Mouse (Mus musculus) C2C12 (cell line): ENCODE results near the gene Ankrd33. TPM values are rescaled to one million over a fixed set of nuclear protein-coding genes. Genes with fewer than 3 reads are reported as not detected.

Experiments
- H3K27me3 ChIP-seq: one replicate; pipeline ENCODE4 v1.6.1; 2011; ENCODE audit not compliant: control insufficient read depth, insufficient read depth, insufficient read length
- H3K36me3 ChIP-seq: one replicate; pipeline ENCODE4 v1.6.1; 2011; ENCODE audit not compliant: control insufficient read depth, insufficient read depth
- H3K4me3 ChIP-seq: one replicate; pipeline ENCODE4 v1.5.1; 2011; ENCODE audit warnings: mild to moderate bottlenecking, control low read depth; ENCODE audit not compliant: poor library complexity, insufficient read depth, severe bottlenecking
- H3K79me2 ChIP-seq: one replicate; pipeline ENCODE4 v1.6.1; 2011; ENCODE audit not compliant: control insufficient read depth, insufficient read depth
- H3K79me3 ChIP-seq: one replicate; pipeline ENCODE4 v1.6.1; 2011; ENCODE audit warnings: low read depth, control low read depth
- H3ac ChIP-seq: one replicate; pipeline ENCODE3; 2011; ENCODE audit warnings: low read depth; ENCODE audit not compliant: control insufficient read depth, insufficient read length
- CEBPB ChIP-seq: IDR thresholded peaks from one replicate; pipeline ENCODE4 v1.6.1; 2011; ENCODE audit warnings: low read depth, mild to moderate bottlenecking, control low read depth, moderate library complexity
- CTCF ChIP-seq: IDR thresholded peaks from one replicate; pipeline ENCODE4 v1.5.1; 2011; ENCODE audit not compliant: control insufficient read depth, insufficient read depth, insufficient read length
- FOSL1 ChIP-seq: IDR thresholded peaks from one replicate; pipeline ENCODE4 v1.8.0; 2011; ENCODE audit warnings: mild to moderate bottlenecking, low read length; ENCODE audit not compliant: poor library complexity, insufficient read depth, severe bottlenecking
- MAX ChIP-seq: IDR thresholded peaks from one replicate; pipeline ENCODE4 v1.6.1; 2011; ENCODE audit warnings: mild to moderate bottlenecking, control low read depth
- MYOD1 ChIP-seq: IDR thresholded peaks from one replicate; pipeline ENCODE4 v1.6.1; 2011; ENCODE audit warnings: low read depth; ENCODE audit not compliant: control insufficient read depth, insufficient read length
- MYOG ChIP-seq: IDR thresholded peaks from one replicate; pipeline ENCODE4 v1.6.1; 2011; ENCODE audit not compliant: control insufficient read depth, insufficient read length; ENCODE audit errors: extremely low read depth
- USF1 ChIP-seq: IDR thresholded peaks from one replicate; pipeline ENCODE4 v1.6.1; 2011; ENCODE audit warnings: low read depth, mild to moderate bottlenecking, control low read depth, moderate library complexity
- polyA plus RNA-seq: library from polyadenylated mRNA; unstranded; fragments of >200 nt; fragmentation: generic; extraction: Trizol; gene quantifications from one replicate; pipeline ENCODE4 v1.2.1, GENCODE M21; 2012; ENCODE audit warnings: missing spikeins

The Ankrd33 gene
- polyA plus RNA-seq, 1 experiment, result not detected

GRCm38 (mm10) chr15:101163056-101163458, 47.5 kb downstream of the Ankrd33 start:
- Histone ChIP-seq H3K79me3 (no peaks in the 10 kb centered on the region), H3K4me3 (no peak overlapping the region), H3ac (no peak overlapping the region), H3K27me3 (peaks cover 66% of the 10 kb centered on the region), H3K36me3 (no peaks in the 10 kb centered on the region), H3K79me2 (no peaks in the 10 kb centered on the region)
- TF ChIP-seq CEBPB, result no peak
- TF ChIP-seq CTCF, result no peak
- TF ChIP-seq FOSL1, result no peak
- no peak for TF ChIP-seq USF1
- no peak for TF ChIP-seq MAX
- no peak for TF ChIP-seq MYOG
- no peak for TF ChIP-seq MYOD1

- Histone ChIP-seq H3ac (no peak overlapping the region), H3K79me3 (no peaks in the 10 kb centered on the region), H3K36me3 (no peaks in the 10 kb centered on the region), H3K4me3 (no peak overlapping the region), H3K27me3 (peaks cover 67% of the 10 kb centered on the region), H3K79me2 (no peaks in the 10 kb centered on the region)
- TF ChIP-seq CTCF (no peak), CEBPB (no peak), MAX (no peak), MYOG (no peak), MYOD1 (no peak), USF1 (no peak), FOSL1 (no peak)
Observed at GRCm38 (mm10) chr15:101163854-101164253, 48.3 kb downstream of the Ankrd33 start.

DNA sequence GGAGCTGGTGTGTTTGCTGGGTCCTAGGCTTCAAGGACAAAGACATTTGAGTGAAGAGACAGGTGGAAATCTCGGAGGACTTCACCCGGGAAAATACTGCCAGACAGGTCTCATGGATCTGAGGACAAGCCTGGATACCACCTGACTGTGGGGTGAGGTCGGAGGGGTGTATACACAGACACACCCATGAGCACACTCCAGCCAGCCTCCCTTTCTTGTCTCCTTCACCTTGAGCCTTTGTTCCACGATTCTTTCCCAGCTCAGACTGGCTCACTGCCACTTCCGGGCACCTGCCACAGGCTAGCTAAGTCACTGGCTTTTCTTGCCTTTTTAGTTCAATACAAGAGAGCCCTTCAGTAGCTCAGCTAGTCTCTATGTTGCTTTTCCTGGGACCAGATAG, 48.7 kb downstream of the Ankrd33 start:
- Histone ChIP-seq H3K27me3 (peaks cover 67% of the 10 kb centered on the region), H3K4me3 (no peak overlapping the region), H3K36me3 (no peaks in the 10 kb centered on the region), H3ac (no peak overlapping the region), H3K79me2 (no peaks in the 10 kb centered on the region), H3K79me3 (no peaks in the 10 kb centered on the region)
- TF ChIP-seq MAX (no peak), MYOD1 (no peak), FOSL1 (no peak), CEBPB (no peak), USF1 (no peak)

DNA sequence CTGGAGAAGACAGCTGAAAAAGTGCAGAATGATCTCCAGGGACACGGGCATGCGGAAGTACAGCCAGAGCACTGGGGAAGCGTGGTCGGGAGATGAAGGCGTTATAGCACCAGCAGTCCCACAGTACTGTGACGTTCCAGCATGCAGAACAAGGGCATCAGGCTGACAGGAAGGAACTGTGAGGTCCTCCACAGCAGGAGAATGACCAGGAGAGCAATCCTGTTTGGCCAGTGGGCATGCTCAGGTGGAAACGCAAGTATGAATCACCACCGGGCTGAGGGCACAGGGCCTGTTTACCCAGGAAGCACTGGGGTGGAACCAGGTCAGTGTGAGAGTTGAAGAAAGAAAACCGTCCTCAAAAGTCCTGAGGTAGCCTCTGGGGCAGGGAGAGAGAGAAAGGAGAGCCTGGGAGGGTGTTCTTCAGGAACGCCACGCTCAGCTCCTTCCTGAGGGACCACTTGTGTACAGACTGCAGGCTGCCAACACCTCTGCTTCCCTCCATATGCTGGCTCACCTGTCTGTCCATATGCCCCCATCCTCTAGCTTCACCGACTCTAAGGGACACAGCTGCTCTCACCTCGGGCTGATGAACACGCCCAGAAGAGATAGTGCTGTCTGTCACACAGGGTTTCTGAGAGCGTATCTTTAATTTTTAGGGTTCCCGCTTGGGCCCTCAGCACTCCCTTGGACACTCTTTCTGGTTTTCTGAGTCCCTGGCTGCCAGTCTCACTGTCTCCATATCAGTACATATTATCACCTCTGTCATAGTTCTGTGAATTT, 50.3 kb downstream of the Ankrd33 start:
- TF ChIP-seq MYOD1, result no peak
- H3K4me3 ChIP-seq, result no peak overlapping the region
- H3K36me3 ChIP-seq, result no peaks in the 10 kb centered on the region
- H3K27me3 ChIP-seq, result peaks cover 56% of the 10 kb centered on the region
- no peaks in the 10 kb centered on the region for H3K79me2 ChIP-seq
- H3K79me3 ChIP-seq, result no peaks in the 10 kb centered on the region
- H3ac ChIP-seq, result no peak overlapping the region

- no peaks in the 10 kb centered on the region for H3K79me3 ChIP-seq
- no peak overlapping the region for H3K4me3 ChIP-seq
- H3K27me3 ChIP-seq, result peaks cover 43% of the 10 kb centered on the region
- no peak for TF ChIP-seq MYOG
- TF ChIP-seq FOSL1, result no peak
- TF ChIP-seq MAX, result no peak
- no peak for TF ChIP-seq CEBPB
- TF ChIP-seq MYOD1, result no peak
- TF ChIP-seq USF1, result no peak
- TF ChIP-seq CTCF, result no peak
- H3ac ChIP-seq, result no peak overlapping the region
- no peaks in the 10 kb centered on the region for H3K36me3 ChIP-seq
- no peaks in the 10 kb centered on the region for H3K79me2 ChIP-seq
Observed at GRCm38 (mm10) chr15:101167553-101167952, 52.0 kb downstream of the Ankrd33 start.

Other genes with a start within 250 kb of the Ankrd33 start
- not detected for gene Scn8a, start 245.9 kb upstream of the Ankrd33 start, polyA plus RNA-seq
- gene Gm47841, start 68.4 kb upstream of the Ankrd33 start, polyA plus RNA-seq, result not detected
- 0.01 TPM for gene Fignl2, start 37.2 kb upstream of the Ankrd33 start, polyA plus RNA-seq
- gene Acvrl1, start 12.8 kb downstream of the Ankrd33 start, polyA plus RNA-seq, result 0.05 TPM
- gene Acvr1b, start 58.3 kb downstream of the Ankrd33 start, polyA plus RNA-seq, result 3.8 TPM
- gene Grasp, start 108.4 kb downstream of the Ankrd33 start, polyA plus RNA-seq, result 7.1 TPM
- 8.1 TPM for gene Nr4a1, start 138.5 kb downstream of the Ankrd33 start, polyA plus RNA-seq
- 61.3 TPM for gene Atg101, start 168.5 kb downstream of the Ankrd33 start, polyA plus RNA-seq
- 0.06 TPM for gene 6030408B16Rik, start 177.5 kb downstream of the Ankrd33 start, polyA plus RNA-seq